Mouse (Mus musculus) forebrain, embryonic 11.5 days (tissue): ENCODE data around the gene Plod2. TPM values are rescaled to one million over a fixed set of nuclear protein-coding genes. Genes with fewer than 3 reads are reported as not detected.
A peak's percentile ranks its signal among the peaks of the same experiment; 100 is the strongest.

Experiments used
- ATAC-seq: fragments of 200-750 bp; cut with Nextera tagmentation; replicated peaks from 2 replicates; pipeline ENCODE4 v1.8.0; 2017; ENCODE audit warnings: moderate TSS enrichment; ENCODE audit not compliant: low FRiP score
- DNase-seq: peaks from one replicate; pipeline ENCODE4 v3.0.0-alpha.2; 2017; ENCODE audit warnings: low spot score
- H3K27ac ChIP-seq: fragments of 300-500 bp; sonication (generic); 2 replicates; pipeline ENCODE4 v1.5.1; 2014; ENCODE audit warnings: low read depth, low read length
- H3K27me3 ChIP-seq: fragments of 300-500 bp; sonication (generic); 2 replicates; pipeline ENCODE4 v1.6.1; 2014; ENCODE audit warnings: mild to moderate bottlenecking, low read length, mixed read lengths; ENCODE audit not compliant: control insufficient read depth, insufficient read depth
- H3K36me3 ChIP-seq: fragments of 300-500 bp; sonication (generic); 2 replicates; pipeline ENCODE4 v1.6.1; 2014; ENCODE audit warnings: mild to moderate bottlenecking, low read length, moderate library complexity, mixed read lengths; ENCODE audit not compliant: control insufficient read depth, insufficient read depth
- H3K4me1 ChIP-seq: fragments of 300-500 bp; sonication (generic); replicated peaks from 2 replicates; pipeline ENCODE4 v1.6.1; 2014; ENCODE audit warnings: low read length, mixed read lengths; ENCODE audit not compliant: control insufficient read depth, insufficient read depth
- H3K4me2 ChIP-seq: fragments of 300-500 bp; sonication (generic); 2 replicates; pipeline ENCODE4 v1.6.1; 2014; ENCODE audit warnings: low read depth, mild to moderate bottlenecking, low read length, moderate library complexity, mixed read lengths; ENCODE audit not compliant: severe bottlenecking
- H3K4me3 ChIP-seq: fragments of 300-500 bp; sonication (generic); 2 replicates; pipeline ENCODE4 v1.5.1; 2014; ENCODE audit warnings: low read depth, low read length
- H3K9ac ChIP-seq: fragments of 300-500 bp; sonication (generic); 2 replicates; pipeline ENCODE4 v1.6.1; 2014; ENCODE audit warnings: low read length
- H3K9me3 ChIP-seq: fragments of 300-500 bp; sonication (generic); 2 replicates; pipeline ENCODE4 v1.6.1; 2016; ENCODE audit warnings: low read length, mixed read lengths; ENCODE audit not compliant: control insufficient read depth
- whole genome bisulfite sequencing: fragments of 180-500 bp; shearing (Covaris S2); extraction: QIAGEN DNeasy Blood & Tissue Kit; methylation state at CpG from one replicate; pipeline ENCODE4 v1.1.7; 2014; 5-methylcytosine and 5-hydroxymethylcytosine counted together
- polyA plus RNA-seq: library from polyadenylated mRNA; unstranded; fragments of >200 nt; fragmentation: Nextera tagmentation; extraction: Ambion mirVana; gene quantifications from 2 replicates; pipeline ENCODE4 v1.2.1, GENCODE M21; 2014

Plod2 gene
- polyA plus RNA-seq, 1 experiment from 2014 or later = 30.5 TPM

GRCm38 (mm10) chr9:92563306-92563705, 21.3 kb downstream of the Plod2 start:
- Histone ChIP-seq H3K4me3 (no peak overlapping the region), H3K4me2 (no peak overlapping the region), H3K27me3 (no peaks in the 10 kb centered on the region), H3K4me1 (no peaks in the 10 kb centered on the region), H3K27ac (no peak overlapping the region), H3K36me3 (no peaks in the 10 kb centered on the region), H3K9ac (no peak overlapping the region), H3K9me3 (no peaks in the 10 kb centered on the region)
- no peak for DNase-seq
- ATAC-seq = no peak
- 94% methylated on average over 6 of the region's 6 CpGs for WGBS

- no peaks in the 10 kb centered on the region for H3K27me3 ChIP-seq
- no peak overlapping the region for H3K27ac ChIP-seq
- no peaks in the 10 kb centered on the region for H3K9me3 ChIP-seq
- 96% methylated on average over 1 of the region's 1 CpGs for WGBS
- no peak overlapping the region for H3K4me2 ChIP-seq
- DNase-seq (no peak), ATAC-seq (no peak)
- H3K4me3 ChIP-seq = no peak overlapping the region
- H3K9ac ChIP-seq = no peak overlapping the region
- no peaks in the 10 kb centered on the region for H3K36me3 ChIP-seq
- H3K4me1 ChIP-seq = no peaks in the 10 kb centered on the region
Measured at GRCm38 (mm10) chr9:92564391-92564790, 22.4 kb downstream of the Plod2 start.

- DNase-seq (no peak), ATAC-seq (no peak)
- H3K27me3 ChIP-seq = no peaks in the 10 kb centered on the region
- H3K4me2 ChIP-seq = no peak overlapping the region
- no peaks in the 10 kb centered on the region for H3K9me3 ChIP-seq
- no peak overlapping the region for H3K4me3 ChIP-seq
- H3K9ac ChIP-seq = no peak overlapping the region
- H3K4me1 ChIP-seq = no peaks in the 10 kb centered on the region
- 81% methylated on average over 3 of the region's 3 CpGs for WGBS
- no peaks in the 10 kb centered on the region for H3K36me3 ChIP-seq
- no peak overlapping the region for H3K27ac ChIP-seq
Measured at GRCm38 (mm10) chr9:92566234-92566633, 24.2 kb downstream of the Plod2 start.

- no peak for ATAC-seq
Measured at GRCm38 (mm10) chr9:92567474-92567873, 25.5 kb downstream of the Plod2 start.

GRCm38 (mm10) chr9:92568798-92569197, 26.8 kb downstream of the Plod2 start:
- ATAC-seq (no peak), DNase-seq (no peak)
- Histone ChIP-seq H3K9ac (no peak overlapping the region), H3K4me2 (no peak overlapping the region), H3K27me3 (no peaks in the 10 kb centered on the region), H3K4me3 (no peak overlapping the region), H3K4me1 (no peaks in the 10 kb centered on the region), H3K36me3 (no peaks in the 10 kb centered on the region), H3K9me3 (no peaks in the 10 kb centered on the region), H3K27ac (no peak overlapping the region)
- 90% methylated on average over 3 of the region's 3 CpGs for WGBS

More at GRCm38 (mm10) chr9:92567474-92567873, 25.5 kb downstream of the Plod2 start:
- H3K27me3 ChIP-seq = no peaks in the 10 kb centered on the region
- H3K4me3 ChIP-seq = no peak overlapping the region
- no peak overlapping the region for H3K27ac ChIP-seq
- WGBS = 91% methylated on average over 7 of the region's 7 CpGs
- no peaks in the 10 kb centered on the region for H3K36me3 ChIP-seq
- no peak overlapping the region for H3K4me2 ChIP-seq
- H3K9ac ChIP-seq = no peak overlapping the region
- H3K9me3 ChIP-seq = no peaks in the 10 kb centered on the region
- no peak for DNase-seq
- no peaks in the 10 kb centered on the region for H3K4me1 ChIP-seq

- no peak overlapping the region for H3K27ac ChIP-seq
- no peak overlapping the region for H3K4me2 ChIP-seq
- no peaks in the 10 kb centered on the region for H3K9me3 ChIP-seq
- ATAC-seq (no peak), DNase-seq (no peak)
- H3K9ac ChIP-seq = no peak overlapping the region
- WGBS = 85% methylated on average over 8 of the region's 8 CpGs
- no peak overlapping the region for H3K4me3 ChIP-seq
- H3K36me3 ChIP-seq = no peaks in the 10 kb centered on the region
- H3K27me3 ChIP-seq = no peaks in the 10 kb centered on the region
- no peaks in the 10 kb centered on the region for H3K4me1 ChIP-seq
Measured at GRCm38 (mm10) chr9:92572376-92573108, 30.5 kb downstream of the Plod2 start.

- 85% methylated on average over 5 of the region's 5 CpGs for WGBS
- Histone ChIP-seq H3K4me3 (no peak overlapping the region), H3K4me2 (no peak overlapping the region), H3K27me3 (no peaks in the 10 kb centered on the region), H3K9me3 (no peaks in the 10 kb centered on the region), H3K36me3 (no peaks in the 10 kb centered on the region), H3K27ac (no peak overlapping the region), H3K9ac (no peak overlapping the region), H3K4me1 (no peaks in the 10 kb centered on the region)
- DNase-seq = no peak
- no peak for ATAC-seq
Measured at GRCm38 (mm10) chr9:92583876-92584275, 41.9 kb downstream of the Plod2 start.

GRCm38 (mm10) chr9:92586025-92586424, 44.0 kb downstream of the Plod2 start:
- no peaks in the 10 kb centered on the region for H3K9me3 ChIP-seq
- no peak overlapping the region for H3K27ac ChIP-seq
- DNase-seq = no peak
- H3K4me1 ChIP-seq = no peaks in the 10 kb centered on the region
- no peak overlapping the region for H3K4me2 ChIP-seq
- no peak for ATAC-seq
- H3K9ac ChIP-seq = no peak overlapping the region
- WGBS = 79% methylated on average over 1 of the region's 1 CpGs
- no peaks in the 10 kb centered on the region for H3K27me3 ChIP-seq
- H3K4me3 ChIP-seq = no peak overlapping the region
- H3K36me3 ChIP-seq = no peaks in the 10 kb centered on the region

- DNase-seq (no peak), ATAC-seq (0 out of 2 replicates have a peak, but pooled peaks have one; percentile 18)
- no peak overlapping the region for H3K9ac ChIP-seq
- no peaks in the 10 kb centered on the region for H3K4me1 ChIP-seq
- no peaks in the 10 kb centered on the region for H3K27me3 ChIP-seq
- H3K27ac ChIP-seq = no peak overlapping the region
- no peaks in the 10 kb centered on the region for H3K9me3 ChIP-seq
- 95% methylated on average over 8 of the region's 8 CpGs for WGBS
- no peak overlapping the region for H3K4me2 ChIP-seq
- no peaks in the 10 kb centered on the region for H3K36me3 ChIP-seq
- H3K4me3 ChIP-seq = no peak overlapping the region
Measured at GRCm38 (mm10) chr9:92587391-92587790, 45.4 kb downstream of the Plod2 start.
